Mouse (Mus musculus) lung, adult 2 months (tissue): ENCODE measurements around the gene Pde2a.

ENCODE experiments used
- CTCF ChIP-seq: fragments of 200-500 bp; IDR thresholded peaks from 2 replicates; pipeline ENCODE4 v1.5.1; 2011; ENCODE audit warnings: mild to moderate bottlenecking, low read length, control low read depth; ENCODE audit not compliant: insufficient read depth
- POLR2A ChIP-seq: fragments of 200-500 bp; IDR thresholded peaks from 2 replicates; pipeline ENCODE4 v1.6.1; 2011; ENCODE audit warnings: low read depth, mild to moderate bottlenecking, control low read depth, low read length, borderline replicate concordance; ENCODE audit errors: extremely low read depth

- TF ChIP-seq CTCF (no peak), POLR2A (no peak)
These were observed 43.9 kb downstream of the Pde2a start for GRCm38 (mm10) chr7:101465392-101465791.
